Mouse (Mus musculus) intestine, embryonic 14.5 days (tissue): ENCODE data around the gene Ankrd33b. TPM values are rescaled to one million over a fixed set of nuclear protein-coding genes. Genes with fewer than 3 reads are reported as not detected.

Experiments
- ATAC-seq: fragments of 200-750 bp; cut with Nextera tagmentation; replicated peaks from 2 replicates; pipeline ENCODE4 v1.8.0; 2017; ENCODE audit warnings: low read depth, moderate number of reproducible peaks, moderate TSS enrichment, moderate library complexity; ENCODE audit not compliant: low FRiP score, low TSS enrichment
- DNase-seq: peaks from one replicate; pipeline ENCODE4 v3.0.0-alpha.2; 2018; ENCODE audit warnings: low spot score
- H3K27ac ChIP-seq: fragments of 300-500 bp; sonication (generic); 2 replicates; pipeline ENCODE4 v1.5.1; 2014; ENCODE audit warnings: low read depth, mild to moderate bottlenecking, control low read depth
- H3K27me3 ChIP-seq: fragments of 300-500 bp; sonication (generic); replicated peaks from 2 replicates; pipeline ENCODE4 v1.6.1; 2014; ENCODE audit warnings: low read length, control low read depth; ENCODE audit not compliant: control insufficient read depth, insufficient read depth
- H3K36me3 ChIP-seq: fragments of 300-500 bp; sonication (generic); 2 replicates; pipeline ENCODE4 v1.6.1; 2014; ENCODE audit warnings: low read length, control low read depth; ENCODE audit not compliant: control insufficient read depth, insufficient read depth
- H3K4me1 ChIP-seq: fragments of 300-500 bp; sonication (generic); replicated peaks from 2 replicates; pipeline ENCODE4 v1.6.1; 2014; ENCODE audit warnings: low read length, control low read depth, mixed read lengths; ENCODE audit not compliant: control insufficient read depth, insufficient read depth
- H3K4me2 ChIP-seq: fragments of 300-500 bp; sonication (generic); 2 replicates; pipeline ENCODE4 v1.6.1; 2014; ENCODE audit warnings: low read length
- H3K4me3 ChIP-seq: fragments of 300-500 bp; sonication (generic); 2 replicates; pipeline ENCODE4 v1.5.1; 2014; ENCODE audit warnings: low read depth, low read length, control low read depth, mixed read lengths
- H3K9ac ChIP-seq: fragments of 300-500 bp; sonication (generic); 2 replicates; pipeline ENCODE4 v1.6.1; 2014; ENCODE audit warnings: mild to moderate bottlenecking, low read length
- H3K9me3 ChIP-seq: fragments of 300-500 bp; sonication (generic); 2 replicates; pipeline ENCODE4 v1.6.1; 2016; ENCODE audit warnings: low read length, control low read depth; ENCODE audit not compliant: control insufficient read depth
- WGBS: fragments of 180-500 bp; shearing (Covaris S2); extraction: QIAGEN DNeasy Blood & Tissue Kit; methylation state at CpG from one replicate; pipeline ENCODE4 v1.1.7; 2014; 5-methylcytosine and 5-hydroxymethylcytosine counted together
- polyA plus RNA-seq: library from polyadenylated mRNA; unstranded; fragments of >200 nt; fragmentation: Nextera tagmentation; extraction: Ambion mirVana; gene quantifications from 2 replicates; pipeline ENCODE4 v1.2.1, GENCODE M21; 2014

Ankrd33b gene
- polyA plus RNA-seq, 1 experiment from 2014 or later = 0.41 TPM

DNA sequence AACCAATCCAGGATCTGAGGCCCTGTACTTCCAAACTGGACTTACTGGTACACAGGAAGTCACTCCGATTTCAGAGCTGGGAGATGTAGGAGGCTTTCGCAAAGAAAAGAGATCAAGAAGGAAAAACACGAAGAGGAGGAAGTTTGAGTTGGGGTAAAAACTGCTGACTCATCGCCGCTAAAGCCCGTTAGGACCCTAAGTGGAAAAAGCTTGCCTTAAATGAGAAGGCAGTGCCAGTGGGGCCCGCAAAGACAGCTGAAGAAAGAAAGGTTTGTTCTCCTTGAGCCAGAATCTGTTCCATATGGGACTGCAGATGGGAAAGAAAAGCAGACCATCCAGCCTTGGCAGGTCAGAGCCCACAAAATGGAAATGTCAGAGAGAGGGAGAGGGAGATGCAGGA lies 118.6 kb downstream of the Ankrd33b start:
- H3K4me2 ChIP-seq = no peak overlapping the region
- no peaks in the 10 kb centered on the region for H3K27me3 ChIP-seq
- ATAC-seq (no peak), DNase-seq (no peak)
- H3K4me1 ChIP-seq = peaks cover 7% of the 10 kb centered on the region; the same call in 1 of the 2 replicates
- no peak overlapping the region for H3K27ac ChIP-seq
- H3K9me3 ChIP-seq = no peaks in the 10 kb centered on the region
- no peak overlapping the region for H3K9ac ChIP-seq
- 76% methylated on average over 7 of the region's 7 CpGs for WGBS
- H3K4me3 ChIP-seq = no peak overlapping the region
- H3K36me3 ChIP-seq = no peaks in the 10 kb centered on the region

DNA sequence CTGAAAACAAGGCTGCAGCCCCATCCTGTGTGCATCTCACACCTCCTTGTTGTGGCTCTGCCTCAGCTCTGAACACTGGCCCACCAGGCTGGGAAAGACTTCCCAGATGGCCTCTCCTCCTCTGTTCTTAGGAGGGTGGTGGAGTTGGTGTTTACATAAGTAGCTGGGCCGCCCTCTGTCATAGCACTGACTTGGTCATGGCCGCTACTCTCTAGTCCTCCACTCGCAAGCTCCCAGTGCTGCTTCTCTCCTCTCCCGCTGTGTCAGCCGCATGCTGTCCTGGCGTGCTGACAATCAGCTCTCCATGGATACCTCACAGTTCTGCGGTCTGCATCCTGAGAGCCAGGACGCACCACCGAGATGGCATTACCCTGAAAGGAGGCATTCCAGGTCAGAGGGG lies 120.5 kb downstream of the Ankrd33b start:
- ATAC-seq (0 out of 2 replicates have a peak, but pooled peaks have one; percentile 49), DNase-seq (no peak)
- no peaks in the 10 kb centered on the region for H3K9me3 ChIP-seq
- H3K27ac ChIP-seq = no peak overlapping the region
- no peak overlapping the region for H3K4me3 ChIP-seq
- no peak overlapping the region for H3K4me2 ChIP-seq
- no peaks in the 10 kb centered on the region for H3K27me3 ChIP-seq
- H3K36me3 ChIP-seq = no peaks in the 10 kb centered on the region
- 54% methylated on average over 9 of the region's 9 CpGs for WGBS
- H3K9ac ChIP-seq = no peak overlapping the region
- peaks cover 7% of the 10 kb centered on the region; the same call in 1 of the 2 replicates for H3K4me1 ChIP-seq

DNA sequence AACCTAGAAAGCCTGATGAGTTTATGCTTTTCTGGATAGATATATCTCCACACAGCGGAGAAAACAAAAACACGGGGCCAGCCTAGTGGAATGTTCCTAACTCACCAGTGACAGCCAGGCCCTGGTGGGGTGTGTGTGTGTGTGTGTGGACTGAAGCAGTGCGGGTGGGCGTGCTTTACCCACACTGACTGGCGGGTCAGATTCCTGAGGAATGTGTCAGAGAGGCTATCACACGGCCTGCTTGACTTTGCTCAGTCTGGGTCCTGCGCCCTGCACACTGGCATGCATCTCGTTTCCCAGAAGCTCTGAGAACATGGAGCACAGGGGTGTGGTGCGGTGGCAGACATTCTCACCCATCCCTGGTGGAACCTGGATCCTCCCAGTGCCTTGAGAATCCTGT lies 121.6 kb downstream of the Ankrd33b start:
- no peak for ATAC-seq
- Histone ChIP-seq H3K4me3 (no peak overlapping the region), H3K9me3 (0 out of 2 replicates have a peak, but pooled peaks cover 6% of the 10 kb centered on the region), H3K4me1 (peaks cover 7% of the 10 kb centered on the region; the same call in 1 of the 2 replicates), H3K9ac (no peak overlapping the region), H3K27me3 (no peaks in the 10 kb centered on the region), H3K36me3 (peaks cover 9% of the 10 kb centered on the region; the same call in 1 of the 2 replicates), H3K27ac (no peak overlapping the region), H3K4me2 (no peak overlapping the region)
- DNase-seq = no peak
- 48% methylated on average over 9 of the region's 9 CpGs for WGBS

DNA sequence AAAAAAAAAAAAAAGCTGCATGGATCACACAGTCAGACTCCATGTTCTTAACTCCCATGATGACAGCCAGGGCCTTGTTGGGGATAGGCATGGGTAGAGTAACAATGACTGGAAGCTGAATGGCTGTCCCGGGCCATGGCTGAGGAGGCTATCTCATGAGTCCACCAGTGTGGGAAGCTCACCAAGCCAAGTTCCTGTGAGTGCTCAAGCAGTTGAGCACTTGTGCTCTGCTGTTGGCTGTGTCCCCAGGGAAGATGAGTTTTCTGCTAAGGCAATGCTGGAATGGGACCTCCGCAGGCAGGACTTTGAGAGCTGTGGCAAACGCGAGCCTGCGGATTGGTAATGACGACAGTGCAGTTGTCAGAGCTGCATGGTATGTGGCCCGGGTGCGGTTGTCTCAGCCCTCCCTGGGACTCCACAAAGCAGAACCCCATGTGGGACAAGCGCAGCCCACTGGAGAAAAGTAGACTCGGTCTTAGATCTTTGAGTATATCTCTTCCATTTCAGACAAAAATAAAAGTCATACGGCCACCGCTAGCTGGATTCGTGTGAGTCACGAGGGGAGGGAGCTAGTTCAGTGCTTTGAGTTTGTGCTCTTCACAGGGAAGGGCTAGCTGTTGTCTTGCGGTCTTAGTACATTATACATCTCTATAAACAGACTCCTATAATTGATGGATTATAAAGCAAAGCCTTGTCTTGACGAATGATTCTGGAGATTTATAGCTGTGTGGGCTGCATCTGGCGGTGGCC lies 122.7 kb downstream of the Ankrd33b start:
- DNase-seq (no peak), ATAC-seq (no peak)
- Histone ChIP-seq H3K4me1 (peaks cover 7% of the 10 kb centered on the region; the same call in 1 of the 2 replicates), H3K9ac (no peak overlapping the region), H3K4me3 (no peak overlapping the region), H3K4me2 (no peak overlapping the region), H3K9me3 (0 out of 2 replicates have a peak, but pooled peaks cover 6% of the 10 kb centered on the region), H3K27ac (no peak overlapping the region), H3K36me3 (peaks cover 14% of the 10 kb centered on the region; the same call in 1 of the 2 replicates), H3K27me3 (no peaks in the 10 kb centered on the region)
- 85% methylated on average over 17 of the region's 17 CpGs for WGBS

DNA sequence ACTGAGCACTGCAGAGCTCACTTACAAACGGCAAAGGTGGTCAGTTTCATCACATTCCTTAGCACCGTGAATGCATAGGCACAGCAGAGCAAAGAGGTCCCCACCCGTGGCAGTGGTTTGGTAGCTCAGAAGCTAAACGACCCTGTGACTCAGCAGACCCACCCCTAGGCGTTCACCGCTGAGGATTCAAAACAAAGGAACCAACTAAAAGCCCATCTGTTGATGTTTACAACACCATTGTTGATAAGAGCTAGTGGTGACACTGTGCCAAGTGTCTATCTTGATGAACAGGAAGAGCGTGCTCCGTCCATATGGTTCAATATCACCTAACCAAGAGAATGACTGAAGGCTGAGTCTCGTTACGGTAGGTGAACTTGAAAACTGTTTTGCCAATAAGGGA lies 124.3 kb downstream of the Ankrd33b start:
- WGBS = 66% methylated on average over 10 of the region's 10 CpGs
- DNase-seq (no peak), ATAC-seq (no peak)
- Histone ChIP-seq H3K36me3 (peaks cover 14% of the 10 kb centered on the region; the same call in 1 of the 2 replicates), H3K9ac (no peak overlapping the region), H3K27me3 (no peaks in the 10 kb centered on the region), H3K9me3 (0 out of 2 replicates have a peak, but pooled peaks cover 6% of the 10 kb centered on the region), H3K4me2 (no peak overlapping the region), H3K4me3 (no peak overlapping the region), H3K27ac (no peak overlapping the region), H3K4me1 (peaks cover 7% of the 10 kb centered on the region; the same call in 1 of the 2 replicates)

Other genes with a start within 250 kb of the Ankrd33b start
- gene Dap, start 143.4 kb downstream of the Ankrd33b start, polyA plus RNA-seq = 83.6 and 96.5 TPM in 2 replicates
- 1.5 and 1.8 TPM in 2 replicates for gene Ropn1l, start 86.0 kb upstream of the Ankrd33b start, polyA plus RNA-seq
- gene March6, start 163.3 kb upstream of the Ankrd33b start, polyA plus RNA-seq = 36.2 and 39.6 TPM in 2 replicates
- 10.0 and 12.0 TPM in 2 replicates for gene Cmbl, start 197.7 kb upstream of the Ankrd33b start, polyA plus RNA-seq
- gene Cct5, start 234.1 kb upstream of the Ankrd33b start, polyA plus RNA-seq = 599 and 621 TPM in 2 replicates
- gene Fam173b, start 234.1 kb upstream of the Ankrd33b start, polyA plus RNA-seq = 13.1 and 16.5 TPM in 2 replicates